Mouse (Mus musculus): ENCODE data around the gene Ptprcap. TPM values are rescaled to one million over a fixed set of nuclear protein-coding genes. Genes with fewer than 3 reads are reported as not detected.
A peak's percentile ranks its signal among the peaks of the same experiment; 100 is the strongest.
"Not testable (repeated sequence)": the region's sequence is repeated elsewhere in the genome, so short reads cannot be mapped to it uniquely, and the experiment has no call there.

Ptprcap gene
- polyA plus RNA-seq, 1 experiment from 2014 or later, result 1.3 TPM

- H3K4me1 ChIP-seq (ENCODE audit: control insufficient read depth, insufficient read depth, low read length); ATAC-seq (replicated peaks; ENCODE audit: insufficient number of reproducible peaks, low FRiP score, low TSS enrichment, low read depth); H3K27me3 ChIP-seq (ENCODE audit: control insufficient read depth, insufficient read depth, low read length); H3K9me3 ChIP-seq (replicated peaks; ENCODE audit: control insufficient read depth, low read length); H3K4me3 ChIP-seq (ENCODE audit: low read depth, low read length); H3K36me3 ChIP-seq (replicated peaks; ENCODE audit: control insufficient read depth, insufficient read depth, low read depth, low read length); H3K9ac ChIP-seq (replicated peaks; ENCODE audit: low read length); DNase-seq (ENCODE audit: low spot score); H3K4me2 ChIP-seq (ENCODE audit: low read depth, low read length); H3K27ac ChIP-seq (replicated peaks; ENCODE audit: low read depth, low read length): not testable (repeated sequence)
- WGBS, result 61% methylated on average over 6 of the region's 6 CpGs
These were observed 31.5 kb upstream of the Ptprcap start for GRCm38 (mm10) chr19:4121896-4122295.

DNA sequence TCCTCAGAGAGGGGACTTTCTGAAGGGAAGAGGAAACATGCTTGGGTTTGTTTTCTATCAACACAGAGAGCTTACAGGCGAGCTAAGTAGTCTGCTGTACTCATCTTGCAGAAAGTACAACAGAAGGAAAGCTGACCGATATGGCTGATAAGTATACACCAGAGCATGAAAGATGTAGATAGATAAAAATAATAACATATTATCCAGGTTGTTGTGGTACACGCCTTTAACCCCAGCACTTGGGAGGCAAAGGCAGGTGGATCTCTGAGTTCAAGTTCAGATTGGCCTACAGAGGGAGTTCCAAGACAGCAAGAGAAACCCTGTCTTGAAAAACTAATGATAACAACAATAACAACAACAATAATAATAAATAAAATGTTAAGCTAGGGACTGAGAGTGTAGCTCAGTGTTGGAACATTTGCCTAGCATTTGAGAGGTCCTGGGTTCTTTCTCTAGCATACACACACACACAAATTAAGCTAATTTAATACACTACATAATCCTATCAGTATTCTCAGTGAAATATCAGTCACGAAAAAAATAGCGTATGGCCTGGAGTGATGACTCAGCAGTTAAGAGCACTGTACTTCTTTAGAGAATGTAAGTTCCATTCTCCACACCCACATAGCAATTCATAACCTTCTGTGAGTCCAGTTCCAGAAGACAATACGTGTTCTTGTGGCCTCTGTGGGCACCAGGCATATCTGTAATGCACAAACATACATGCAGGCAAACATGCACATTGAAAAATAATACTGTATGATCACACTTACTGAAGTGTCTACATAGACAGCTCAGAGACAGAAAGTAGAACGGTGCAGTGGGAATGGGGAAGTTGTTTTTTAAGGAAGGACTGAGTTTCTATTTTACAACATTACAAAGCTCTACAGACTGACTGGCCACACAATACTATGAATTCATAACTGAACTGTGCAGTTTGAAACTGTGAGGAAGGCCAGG is 30.7 kb upstream of the Ptprcap start:
- Histone ChIP-seq H3K27me3 (ENCODE audit: control insufficient read depth, insufficient read depth, low read length) (no peaks in the 10 kb centered on the region), H3K9ac (replicated peaks; ENCODE audit: low read length) (no peak overlapping the region), H3K27ac (replicated peaks; ENCODE audit: low read depth, low read length) (no peak overlapping the region), H3K4me3 (ENCODE audit: low read depth, low read length) (no peak overlapping the region), H3K4me1 (ENCODE audit: control insufficient read depth, insufficient read depth, low read length) (peaks cover 2% of the 10 kb centered on the region), H3K9me3 (replicated peaks; ENCODE audit: control insufficient read depth, low read length) (no peaks in the 10 kb centered on the region), H3K36me3 (replicated peaks; ENCODE audit: control insufficient read depth, insufficient read depth, low read depth, low read length) (no peaks in the 10 kb centered on the region), H3K4me2 (ENCODE audit: low read depth, low read length) (no peak overlapping the region)
- DNase-seq (ENCODE audit: low spot score) (no peak), ATAC-seq (replicated peaks; ENCODE audit: insufficient number of reproducible peaks, low FRiP score, low TSS enrichment, low read depth) (no peak)
- WGBS, result 84% methylated on average over 7 of the region's 7 CpGs

DNA sequence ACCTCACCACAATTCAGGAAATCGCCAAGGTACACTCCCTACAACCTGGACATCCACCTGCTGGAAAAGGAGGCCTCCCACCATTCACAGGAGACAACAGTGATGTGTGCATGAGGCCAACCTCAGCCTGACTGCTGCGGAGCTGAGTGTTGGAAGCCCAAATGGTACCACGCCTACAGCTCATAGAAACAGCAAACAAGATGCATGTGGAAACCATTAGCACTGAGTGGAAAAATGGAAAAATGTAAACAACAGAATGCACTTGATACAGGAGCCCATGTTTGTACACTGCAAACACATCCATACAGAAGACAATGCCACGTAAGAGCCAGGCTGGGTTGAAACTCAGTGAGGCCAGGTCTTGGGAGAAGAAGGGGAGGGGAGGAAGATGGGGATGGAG is 29.0 kb upstream of the Ptprcap start:
- Histone ChIP-seq H3K4me1 (ENCODE audit: control insufficient read depth, insufficient read depth, low read length) (peaks cover 2% of the 10 kb centered on the region), H3K4me2 (ENCODE audit: low read depth, low read length) (no peak overlapping the region), H3K4me3 (ENCODE audit: low read depth, low read length) (no peak overlapping the region), H3K27me3 (ENCODE audit: control insufficient read depth, insufficient read depth, low read length) (no peaks in the 10 kb centered on the region), H3K9ac (replicated peaks; ENCODE audit: low read length) (no peak overlapping the region), H3K9me3 (replicated peaks; ENCODE audit: control insufficient read depth, low read length) (no peaks in the 10 kb centered on the region), H3K27ac (replicated peaks; ENCODE audit: low read depth, low read length) (no peak overlapping the region), H3K36me3 (replicated peaks; ENCODE audit: control insufficient read depth, insufficient read depth, low read depth, low read length) (no peaks in the 10 kb centered on the region)
- DNase-seq (ENCODE audit: low spot score), result no peak
- 69% methylated on average over 4 of the region's 4 CpGs for WGBS
- no peak for ATAC-seq (replicated peaks; ENCODE audit: insufficient number of reproducible peaks, low FRiP score, low TSS enrichment, low read depth)

GRCm38 (mm10) chr19:4125268-4125667 is 28.1 kb upstream of the Ptprcap start:
- not testable (repeated sequence) for H3K27ac ChIP-seq (replicated peaks; ENCODE audit: low read depth, low read length); H3K9me3 ChIP-seq (replicated peaks; ENCODE audit: control insufficient read depth, low read length); H3K36me3 ChIP-seq (replicated peaks; ENCODE audit: control insufficient read depth, insufficient read depth, low read depth, low read length); H3K4me1 ChIP-seq (ENCODE audit: control insufficient read depth, insufficient read depth, low read length); DNase-seq (ENCODE audit: low spot score); H3K27me3 ChIP-seq (ENCODE audit: control insufficient read depth, insufficient read depth, low read length)
- peak; percentile 31 for ATAC-seq (replicated peaks; ENCODE audit: insufficient number of reproducible peaks, low FRiP score, low TSS enrichment, low read depth)
- peak overlapping the region; percentile 39; the same call in 1 of the 2 replicates for H3K9ac ChIP-seq (replicated peaks; ENCODE audit: low read length)
- H3K4me3 ChIP-seq (ENCODE audit: low read depth, low read length), result peak overlapping the region; percentile 78
- WGBS, result 18% methylated on average over 4 of the region's 4 CpGs
- peak overlapping the region; percentile 19 for H3K4me2 ChIP-seq (ENCODE audit: low read depth, low read length)

GRCm38 (mm10) chr19:4125741-4126696 is 27.4 kb upstream of the Ptprcap start, which contains the start of gene Aip:
Gene Aip, minus strand, starts transcription at chr19:4125858.
- ATAC-seq (replicated peaks; ENCODE audit: insufficient number of reproducible peaks, low FRiP score, low TSS enrichment, low read depth) (peak; percentile 94), DNase-seq (ENCODE audit: low spot score) (peak; percentile 98)
- H3K9ac ChIP-seq (replicated peaks; ENCODE audit: low read length), result peak within 1 kb of the TSS; percentile 82
- H3K36me3 ChIP-seq (replicated peaks; ENCODE audit: control insufficient read depth, insufficient read depth, low read depth, low read length), result no peaks in the 10 kb centered on the region
- peak within 1 kb of the TSS; percentile 78 for H3K4me3 ChIP-seq (ENCODE audit: low read depth, low read length)
- peak within 1 kb of the TSS; percentile 59 for H3K4me2 ChIP-seq (ENCODE audit: low read depth, low read length)
- WGBS, result under 1% methylated on average over 63 of the region's 64 CpGs
- H3K9me3 ChIP-seq (replicated peaks; ENCODE audit: control insufficient read depth, low read length), result no peaks in the 10 kb centered on the region
- peaks cover 2% of the 10 kb centered on the region for H3K4me1 ChIP-seq (ENCODE audit: control insufficient read depth, insufficient read depth, low read length)
- H3K27ac ChIP-seq (replicated peaks; ENCODE audit: low read depth, low read length), result no peak within 1 kb of the TSS
- no peaks in the 10 kb centered on the region for H3K27me3 ChIP-seq (ENCODE audit: control insufficient read depth, insufficient read depth, low read length)

DNA sequence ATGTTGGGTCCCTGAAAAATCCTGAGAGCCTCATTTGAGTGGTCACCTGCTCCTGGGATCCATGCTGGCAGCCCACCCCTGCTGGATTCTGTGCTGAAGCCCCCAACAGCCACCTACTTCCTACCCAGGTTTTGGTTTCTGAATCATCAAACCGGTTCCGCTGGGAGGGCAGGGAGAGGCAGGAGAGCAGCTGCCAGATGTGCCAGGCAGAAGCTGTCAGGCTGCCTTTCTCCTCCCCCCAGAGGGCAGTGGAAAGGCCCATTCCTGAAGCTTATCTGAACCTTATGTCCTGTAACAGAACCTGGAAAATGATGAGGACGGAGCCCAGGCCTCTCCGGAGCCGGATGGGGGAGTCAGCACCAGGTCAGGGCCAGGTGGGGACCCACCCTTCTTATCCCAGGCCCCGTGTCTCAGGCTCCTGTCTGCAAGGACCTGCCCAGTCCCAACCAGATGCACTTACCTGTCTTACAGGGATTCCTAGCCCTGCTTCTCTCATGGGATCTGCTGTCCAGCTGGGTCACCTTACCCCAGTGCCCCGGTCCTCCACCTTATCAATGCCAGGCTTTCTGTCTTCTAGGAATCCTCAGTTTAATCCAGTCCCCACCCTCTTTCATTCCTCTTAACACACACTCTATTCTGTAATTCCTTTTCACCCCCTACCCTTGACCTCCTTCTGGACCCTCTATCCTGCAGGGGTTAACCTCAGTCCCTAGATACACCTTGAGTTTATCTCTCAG is 26.5 kb upstream of the Ptprcap start:
- H3K4me2 ChIP-seq (ENCODE audit: low read depth, low read length), result peak overlapping the region; percentile 59
- H3K36me3 ChIP-seq (replicated peaks; ENCODE audit: control insufficient read depth, insufficient read depth, low read depth, low read length), result no peaks in the 10 kb centered on the region
- 65% methylated on average over 7 of the region's 7 CpGs for WGBS
- H3K4me1 ChIP-seq (ENCODE audit: control insufficient read depth, insufficient read depth, low read length), result peaks cover 2% of the 10 kb centered on the region
- no peaks in the 10 kb centered on the region for H3K9me3 ChIP-seq (replicated peaks; ENCODE audit: control insufficient read depth, low read length)
- ATAC-seq (replicated peaks; ENCODE audit: insufficient number of reproducible peaks, low FRiP score, low TSS enrichment, low read depth), result no peak
- H3K9ac ChIP-seq (replicated peaks; ENCODE audit: low read length), result peak overlapping the region; percentile 82
- no peak overlapping the region for H3K27ac ChIP-seq (replicated peaks; ENCODE audit: low read depth, low read length)
- no peaks in the 10 kb centered on the region for H3K27me3 ChIP-seq (ENCODE audit: control insufficient read depth, insufficient read depth, low read length)
- H3K4me3 ChIP-seq (ENCODE audit: low read depth, low read length), result peak overlapping the region; percentile 78
- no peak for DNase-seq (ENCODE audit: low spot score)

DNA sequence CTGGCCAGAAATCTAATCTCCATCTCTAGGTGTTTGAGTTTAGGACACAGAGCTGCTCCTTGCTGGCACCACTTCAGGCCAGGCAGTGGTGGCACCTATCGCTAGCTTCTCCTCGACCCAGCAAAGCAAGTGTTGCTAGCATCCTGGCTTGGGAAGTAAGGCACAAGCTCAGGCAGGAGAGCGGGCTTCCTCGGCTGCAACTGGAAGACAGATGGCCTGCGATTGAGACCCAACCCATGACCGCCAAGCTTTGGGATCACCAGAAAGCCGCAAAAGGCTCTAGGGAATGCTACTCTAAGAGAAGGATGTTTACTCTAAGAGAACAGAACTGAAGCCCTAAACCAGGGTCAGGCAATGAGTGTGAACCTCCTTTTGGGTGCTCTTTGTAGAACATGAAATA is 23.9 kb upstream of the Ptprcap start:
- Histone ChIP-seq H3K4me2 (ENCODE audit: low read depth, low read length) (no peak overlapping the region), H3K27me3 (ENCODE audit: control insufficient read depth, insufficient read depth, low read length) (no peaks in the 10 kb centered on the region), H3K9me3 (replicated peaks; ENCODE audit: control insufficient read depth, low read length) (no peaks in the 10 kb centered on the region), H3K4me1 (ENCODE audit: control insufficient read depth, insufficient read depth, low read length) (peaks cover 2% of the 10 kb centered on the region), H3K27ac (replicated peaks; ENCODE audit: low read depth, low read length) (no peak overlapping the region), H3K4me3 (ENCODE audit: low read depth, low read length) (no peak overlapping the region), H3K9ac (replicated peaks; ENCODE audit: low read length) (no peak overlapping the region), H3K36me3 (replicated peaks; ENCODE audit: control insufficient read depth, insufficient read depth, low read depth, low read length) (no peaks in the 10 kb centered on the region)
- DNase-seq (ENCODE audit: low spot score) (no peak), ATAC-seq (replicated peaks; ENCODE audit: insufficient number of reproducible peaks, low FRiP score, low TSS enrichment, low read depth) (no peak)
- WGBS, result 97% methylated on average over 7 of the region's 7 CpGs
